Mouse (Mus musculus) lung, embryonic 15.5 days (tissue): ENCODE measurements around the gene 1700016C15Rik. TPM values are rescaled to one million over a fixed set of nuclear protein-coding genes. Genes with fewer than 3 reads are reported as not detected.

Experiments used
- ATAC-seq: fragments of 200-750 bp; cut with Nextera tagmentation; 2 replicates; pipeline ENCODE4 v1.8.0; 2017; ENCODE audit warnings: moderate number of reproducible peaks, borderline replicate concordance; ENCODE audit not compliant: low FRiP score, low TSS enrichment; ENCODE audit errors: extremely low read depth
- H3K27ac ChIP-seq: fragments of 300-500 bp; sonication (generic); 2 replicates; pipeline ENCODE4 v1.5.1; 2015; ENCODE audit warnings: moderate library complexity, mild to moderate bottlenecking, inconsistent platforms
- H3K27me3 ChIP-seq: fragments of 300-500 bp; sonication (generic); 2 replicates; pipeline ENCODE4 v1.6.1; 2015; ENCODE audit warnings: inconsistent platforms
- H3K36me3 ChIP-seq: fragments of 300-500 bp; sonication (generic); 2 replicates; pipeline ENCODE4 v1.6.1; 2015; ENCODE audit warnings: inconsistent platforms
- H3K4me1 ChIP-seq: fragments of 300-500 bp; sonication (generic); 2 replicates; pipeline ENCODE4 v1.6.1; 2015; ENCODE audit warnings: inconsistent platforms
- H3K4me2 ChIP-seq: fragments of 300-500 bp; sonication (generic); 2 replicates; pipeline ENCODE4 v1.6.1; 2015; ENCODE audit warnings: inconsistent platforms, mild to moderate bottlenecking, moderate library complexity
- H3K4me3 ChIP-seq: fragments of 300-500 bp; sonication (generic); 2 replicates; pipeline ENCODE4 v1.5.1; 2015; ENCODE audit warnings: mild to moderate bottlenecking, inconsistent platforms
- H3K9ac ChIP-seq: fragments of 300-500 bp; sonication (generic); 2 replicates; pipeline ENCODE4 v1.6.1; 2015; ENCODE audit warnings: inconsistent platforms
- H3K9me3 ChIP-seq: fragments of 300-500 bp; sonication (generic); 2 replicates; pipeline ENCODE4 v1.6.1; 2016; ENCODE audit warnings: inconsistent platforms
- WGBS: fragments of 180-500 bp; shearing (Covaris S2); methylation state at CpG from one replicate; pipeline ENCODE4 v1.1.7; 2015; 5-methylcytosine and 5-hydroxymethylcytosine counted together
- polyA plus RNA-seq: library from polyadenylated mRNA; unstranded; fragments of >200 nt; fragmentation: Nextera tagmentation; extraction: Ambion mirVana; gene quantifications from 2 replicates; pipeline ENCODE4 v1.2.1, GENCODE M21; 2015

1700016C15Rik gene
- polyA plus RNA-seq, 1 experiment from 2014 or later: 0.74 TPM

GRCm38 (mm10) chr1:177757249-177757648 is 27.6 kb downstream of the 1700016C15Rik start:
- H3K4me2 ChIP-seq: no peak overlapping the region
- no peak overlapping the region for H3K27ac ChIP-seq
- H3K27me3 ChIP-seq: no peaks in the 10 kb centered on the region
- H3K4me1 ChIP-seq: no peaks in the 10 kb centered on the region
- no peak for ATAC-seq
- H3K4me3 ChIP-seq: no peak overlapping the region
- H3K9ac ChIP-seq: no peak overlapping the region
- H3K36me3 ChIP-seq: no peaks in the 10 kb centered on the region
- no peaks in the 10 kb centered on the region for H3K9me3 ChIP-seq
- WGBS: 93% methylated on average over 5 of the region's 5 CpGs

- Histone ChIP-seq H3K36me3 (peaks cover 54% of the 10 kb centered on the region), H3K4me3 (no peak overlapping the region), H3K4me1 (no peaks in the 10 kb centered on the region), H3K27ac (no peak overlapping the region), H3K27me3 (no peaks in the 10 kb centered on the region), H3K4me2 (no peak overlapping the region), H3K9ac (no peak overlapping the region), H3K9me3 (no peaks in the 10 kb centered on the region)
- ATAC-seq: no peak
Measured at GRCm38 (mm10) chr1:177768931-177769330, 39.3 kb downstream of the 1700016C15Rik start.

GRCm38 (mm10) chr1:177777397-177777796 is 47.8 kb downstream of the 1700016C15Rik start:
- no peak overlapping the region for H3K27ac ChIP-seq
- no peak overlapping the region for H3K4me3 ChIP-seq
- no peak overlapping the region for H3K9ac ChIP-seq
- no peaks in the 10 kb centered on the region for H3K4me1 ChIP-seq
- H3K4me2 ChIP-seq: no peak overlapping the region
- no peak for ATAC-seq
- no peaks in the 10 kb centered on the region for H3K27me3 ChIP-seq
- WGBS: 41% methylated on average over 2 of the region's 2 CpGs
- peaks cover 40% of the 10 kb centered on the region for H3K36me3 ChIP-seq
- no peaks in the 10 kb centered on the region for H3K9me3 ChIP-seq

- 85% methylated on average over 3 of the region's 3 CpGs for WGBS
- no peaks in the 10 kb centered on the region for H3K9me3 ChIP-seq
- peaks cover 17% of the 10 kb centered on the region for H3K4me1 ChIP-seq
- H3K4me3 ChIP-seq: no peak overlapping the region
- H3K27ac ChIP-seq: no peak overlapping the region
- ATAC-seq: no peak
- H3K36me3 ChIP-seq: 0 out of 2 replicates have a peak, but pooled peaks cover 9% of the 10 kb centered on the region
- no peak overlapping the region for H3K9ac ChIP-seq
- no peak overlapping the region for H3K4me2 ChIP-seq
- no peaks in the 10 kb centered on the region for H3K27me3 ChIP-seq
Measured at GRCm38 (mm10) chr1:177792835-177793234, 63.2 kb downstream of the 1700016C15Rik start.

- peak overlapping the region; percentile 80 for H3K4me3 ChIP-seq
- peak overlapping the region; percentile 31; the same call in 1 of the 2 replicates for H3K27ac ChIP-seq
- peaks cover 17% of the 10 kb centered on the region for H3K4me1 ChIP-seq
- H3K9ac ChIP-seq: peak overlapping the region; percentile 85
- H3K27me3 ChIP-seq: no peaks in the 10 kb centered on the region
- H3K4me2 ChIP-seq: peak overlapping the region; percentile 70
- WGBS: 5% methylated on average over 8 of the region's 8 CpGs
- ATAC-seq: no peak
- H3K36me3 ChIP-seq: 0 out of 2 replicates have a peak, but pooled peaks cover 2% of the 10 kb centered on the region
- H3K9me3 ChIP-seq: no peaks in the 10 kb centered on the region
Measured at GRCm38 (mm10) chr1:177794866-177795265, 65.3 kb downstream of the 1700016C15Rik start.

- Histone ChIP-seq H3K4me2 (peak overlapping the region; percentile 70), H3K9ac (peak overlapping the region; percentile 85), H3K4me1 (peaks cover 17% of the 10 kb centered on the region), H3K4me3 (peak overlapping the region; percentile 80), H3K27me3 (no peaks in the 10 kb centered on the region), H3K27ac (peak overlapping the region; percentile 98), H3K9me3 (no peaks in the 10 kb centered on the region), H3K36me3 (no peaks in the 10 kb centered on the region)
- under 1% methylated on average over 41 of the region's 41 CpGs for WGBS
- ATAC-seq: peak; percentile 40; the same call in 1 of the 2 replicates
Measured at GRCm38 (mm10) chr1:177795421-177796192, 66.0 kb downstream of the 1700016C15Rik start.

- peak within 1 kb of the TSS; percentile 98 for H3K27ac ChIP-seq
- peak within 1 kb of the TSS; percentile 85 for H3K9ac ChIP-seq
- peaks cover 17% of the 10 kb centered on the region for H3K4me1 ChIP-seq
- H3K9me3 ChIP-seq: no peaks in the 10 kb centered on the region
- peak; percentile 100 for ATAC-seq
- peak within 1 kb of the TSS; percentile 70 for H3K4me2 ChIP-seq
- H3K27me3 ChIP-seq: no peaks in the 10 kb centered on the region
- no peaks in the 10 kb centered on the region for H3K36me3 ChIP-seq
- whole genome bisulfite sequencing: under 1% methylated on average over 60 of the region's 64 CpGs
- H3K4me3 ChIP-seq: peak within 1 kb of the TSS; percentile 80
Measured at GRCm38 (mm10) chr1:177796193-177796939, 66.8 kb downstream of the 1700016C15Rik start, which contains the start of gene Adss. Gene Adss (minus strand): TSS chr1:177796511.

GRCm38 (mm10) chr1:177797151-177797755 is 67.6 kb downstream of the 1700016C15Rik start:
- Histone ChIP-seq H3K4me3 (no peak overlapping the region), H3K27ac (no peak overlapping the region), H3K27me3 (no peaks in the 10 kb centered on the region), H3K9ac (no peak overlapping the region), H3K4me2 (peak overlapping the region; percentile 45), H3K36me3 (no peaks in the 10 kb centered on the region), H3K9me3 (no peaks in the 10 kb centered on the region), H3K4me1 (peaks cover 16% of the 10 kb centered on the region)
- no peak for ATAC-seq
- WGBS: 61% methylated on average over 8 of the region's 8 CpGs

Other genes with a start within 250 kb of the 1700016C15Rik start
- gene Adss, start 66.7 kb downstream of the 1700016C15Rik start, polyA plus RNA-seq: 55.9 and 56.5 TPM in 2 replicates